Comparison of ENCODE assay signal across 13 mouse cellular contexts in the genomic region with DNA sequence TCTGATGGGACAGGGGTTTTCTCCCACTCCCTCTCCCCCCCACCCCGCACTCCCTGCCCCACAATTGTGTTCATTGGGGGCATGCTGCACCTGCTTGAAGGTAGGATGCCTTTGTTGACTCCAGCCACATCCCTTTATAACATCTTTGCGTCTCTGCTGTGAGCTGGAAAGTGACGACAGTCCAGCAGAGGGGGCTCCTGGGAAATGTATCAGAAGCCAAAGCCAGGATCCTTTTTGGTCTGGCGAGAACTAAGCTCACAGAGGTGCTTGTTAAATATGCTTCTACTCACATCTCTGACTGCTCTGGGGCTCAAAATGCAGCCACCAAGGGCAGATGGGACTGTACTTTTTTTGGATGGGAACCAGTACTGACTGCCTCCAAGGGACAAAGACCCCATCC. TPM values are rescaled to one million over a fixed set of nuclear protein-coding genes. Genes with fewer than 3 reads are reported as not detected.
DNase-seq lines count a peak whose midpoint lies in the region; ATAC-seq and TF ChIP-seq lines count a peak whose summit lies in the region.
"Had no signal": no experiment of that assay in that cellular context is flagged by ENCODE, and none has a peak within 500 bp of the region (broad histone marks: within the 10 kb centered on the region; RNA-seq: fewer than 3 reads in every experiment).

No protein-coding gene starts in this region.

- no peak for TF ChIP-seq EP300 in heart, adult 2 months (IDR thresholded peaks at IDR 0.05; ENCODE audit: insufficient read depth, low read depth, low read length)
- TF ChIP-seq EP300 in liver, embryonic 14.5 days (IDR thresholded peaks at IDR 0.05; ENCODE audit: low read depth), result no peak
- TF ChIP-seq EP300 in MEL (IDR thresholded peaks at IDR 0.05; ENCODE audit: low read depth in 1 of 2, low read length in 2 of 2), result no peak

- H3K27me3 ChIP-seq in heart, adult 2 months (ENCODE audit: control insufficient read depth, insufficient read depth, low read length), result no peaks in the 10 kb centered on the region
- 0 out of 2 replicates have a peak, but pooled peaks cover 4% of the 10 kb centered on the region for H3K27me3 ChIP-seq in heart, embryonic 12.5 days (replicated peaks)
- H3K27me3 ChIP-seq in liver, embryonic 14.5 days (ENCODE audit: control insufficient read depth, insufficient read depth, low read length), result no peaks in the 10 kb centered on the region
- no peaks in the 10 kb centered on the region for H3K27me3 ChIP-seq in liver, embryonic 11.5 days (replicated peaks; ENCODE audit: control insufficient read depth, insufficient read depth, low read length)
- H3K27me3 ChIP-seq in MEL (ENCODE audit: control insufficient read depth in 1 of 2, insufficient read depth in 2 of 2, low read length in 2 of 2), result no peaks in the 10 kb centered on the region
- H3K27me3 ChIP-seq: hindbrain, embryonic 15.5 days had no signal

- TF ChIP-seq POLR2A in heart, adult 2 months (IDR thresholded peaks at IDR 0.05; ENCODE audit: insufficient read depth, low read depth, low read length), result no peak
- TF ChIP-seq POLR2A in MEL (IDR thresholded peaks at IDR 0.05; ENCODE audit: control insufficient read depth in 1 of 2, insufficient read depth in 1 of 2, low read depth in 1 of 2, low read length in 2 of 2, poor library complexity in 1 of 2), result no peak

- H3K9ac ChIP-seq in heart, adult 2 months (ENCODE audit: low read depth, low read length), result no peak overlapping the region
- H3K9ac ChIP-seq in heart, embryonic 12.5 days, result no peak overlapping the region
- no peak overlapping the region for H3K9ac ChIP-seq in liver, embryonic 14.5 days (replicated peaks)
- no peak overlapping the region for H3K9ac ChIP-seq in liver, embryonic 11.5 days (ENCODE audit: low read depth, low read length)
- H3K9ac ChIP-seq in MEL (ENCODE audit: control insufficient read depth, low read depth, low read length, poor library complexity, severe bottlenecking), result no peak overlapping the region
- H3K9ac ChIP-seq: hindbrain, embryonic 15.5 days; liver, embryonic 15.5 days had no signal

- H3K9me3 ChIP-seq in heart, embryonic 12.5 days (replicated peaks), result no peaks in the 10 kb centered on the region
- no peaks in the 10 kb centered on the region for H3K9me3 ChIP-seq in liver, embryonic 14.5 days (ENCODE audit: control insufficient read depth, low read length)
- no peaks in the 10 kb centered on the region for H3K9me3 ChIP-seq in liver, embryonic 11.5 days (ENCODE audit: control insufficient read depth, low read length)
- no peaks in the 10 kb centered on the region for H3K9me3 ChIP-seq in MEL (replicated peaks; ENCODE audit: insufficient read depth, low read length)
- H3K9me3 ChIP-seq: hindbrain, embryonic 15.5 days; liver, embryonic 15.5 days had no signal

- no peaks in the 10 kb centered on the region for H3K4me1 ChIP-seq in heart, adult 2 months (ENCODE audit: control insufficient read depth, insufficient read depth, low read length)
- H3K4me1 ChIP-seq in heart, embryonic 12.5 days (replicated peaks), result no peaks in the 10 kb centered on the region
- H3K4me1 ChIP-seq in liver, embryonic 14.5 days (replicated peaks; ENCODE audit: control insufficient read depth in 2 of 2, insufficient read depth in 2 of 2, low read length in 1 of 2), result peaks cover 30 to 32% of the 10 kb centered on the region in 2 experiments
- peaks cover 21% of the 10 kb centered on the region for H3K4me1 ChIP-seq in liver, embryonic 11.5 days (replicated peaks; ENCODE audit: control insufficient read depth, insufficient read depth, low read length)
- peaks cover 4 to 11% of the 10 kb centered on the region in 2 experiments; a peak in 2 of 4 replicates for H3K4me1 ChIP-seq in MEL (ENCODE audit: control insufficient read depth in 1 of 2, insufficient read depth in 2 of 2, low read length in 2 of 2)
- H3K4me1 ChIP-seq: hindbrain, embryonic 15.5 days had no signal

- no peak overlapping the region for H3K4me3 ChIP-seq in heart, adult 2 months
- H3K4me3 ChIP-seq in heart, embryonic 12.5 days, result no peak overlapping the region
- no peak overlapping the region for H3K4me3 ChIP-seq in liver, embryonic 14.5 days (ENCODE audit: insufficient read depth in 1 of 2, low read depth in 2 of 2, low read length in 2 of 2)
- H3K4me3 ChIP-seq in liver, embryonic 11.5 days (ENCODE audit: low read depth, low read length), result no peak overlapping the region
- no peak overlapping the region for H3K4me3 ChIP-seq in MEL (ENCODE audit: control insufficient read depth in 1 of 2, insufficient read depth in 1 of 2, low read depth in 2 of 2, low read length in 2 of 2)
- H3K4me3 ChIP-seq: hindbrain, embryonic 15.5 days; liver, embryonic 15.5 days had no signal

- H3K27ac ChIP-seq in heart, adult 2 months, result no peak overlapping the region
- H3K27ac ChIP-seq in heart, embryonic 12.5 days (ENCODE audit: poor library complexity, severe bottlenecking), result no peak overlapping the region
- H3K27ac ChIP-seq in liver, embryonic 14.5 days, result no peak overlapping the region
- no peak overlapping the region for H3K27ac ChIP-seq in liver, embryonic 11.5 days (ENCODE audit: low read depth, low read length)
- no peak overlapping the region for H3K27ac ChIP-seq in MEL (ENCODE audit: control insufficient read depth, low read depth, low read length)
- H3K27ac ChIP-seq: hindbrain, embryonic 15.5 days; liver, embryonic 15.5 days had no signal

- DNase-seq in heart, adult 2 months, result no peak
- no peak for DNase-seq in liver, embryonic 14.5 days (ENCODE audit: low read depth in 3 of 3, low spot score in 3 of 3)
- no peak for DNase-seq in liver, embryonic 11.5 days (ENCODE audit: low spot score)
- DNase-seq in 3T3-L1 (ENCODE audit: low read depth, low spot score), result peak; percentile 21
- no peak for DNase-seq in MEL (ENCODE audit: low read depth, low spot score)
- DNase-seq in frontal cortex, postnatal 25 days (ENCODE audit: low spot score in 2 of 2), result no peak
- no peak for DNase-seq in spleen, postnatal 14 days (ENCODE audit: low spot score in 2 of 2)
- DNase-seq: adrenal gland, postnatal 14 days; heart, postnatal 10 days; thymus, adult 2 months had no signal

- 34% methylated on average over 4 of the region's 4 CpGs for WGBS in heart, adult 2 months
- 41% methylated on average over 4 of the region's 4 CpGs for WGBS in heart, embryonic 12.5 days
- 38% methylated on average over 4 of the region's 4 CpGs for WGBS in liver, embryonic 14.5 days (ENCODE audit: insufficient replicate concordance)
- WGBS in liver, embryonic 11.5 days, result 31% methylated on average over 4 of the region's 4 CpGs

- H3K4me2 ChIP-seq in heart, embryonic 12.5 days, result no peak overlapping the region
- no peak overlapping the region for H3K4me2 ChIP-seq in liver, embryonic 14.5 days (ENCODE audit: low read depth)
- H3K4me2 ChIP-seq in liver, embryonic 11.5 days, result no peak overlapping the region
- H3K4me2 ChIP-seq: hindbrain, embryonic 15.5 days; liver, embryonic 15.5 days had no signal

- no peaks in the 10 kb centered on the region for H3K79me2 ChIP-seq in heart, adult 2 months (replicated peaks; ENCODE audit: control insufficient read depth, insufficient read depth, low read length)
- no peaks in the 10 kb centered on the region for H3K79me2 ChIP-seq in MEL (ENCODE audit: control insufficient read depth, insufficient read depth, low read length, poor library complexity)

- ATAC-seq in heart, embryonic 12.5 days (ENCODE audit: insufficient number of reproducible peaks, low FRiP score), result no peak
- no peak for ATAC-seq in liver, embryonic 14.5 days (ENCODE audit: insufficient read depth)
- ATAC-seq in liver, embryonic 11.5 days (replicated peaks; ENCODE audit: low FRiP score), result no peak

- no peak; the same call in 1 of the 2 replicates for TF ChIP-seq RAD21 in MEL (IDR thresholded peaks at IDR 0.05; ENCODE audit: low read depth, low read length)

- peak; percentile 15; the same call in 1 of the 2 replicates for TF ChIP-seq CTCF in heart, adult 2 months (IDR thresholded peaks at IDR 0.05)
- TF ChIP-seq CTCF in liver, embryonic 14.5 days (IDR thresholded peaks at IDR 0.05; ENCODE audit: low read depth), result peak; percentile 37
- peak in 2 of 3 experiments; percentile 18 to 37; a peak in 3 of 6 replicates for TF ChIP-seq CTCF in MEL (IDR thresholded peaks at IDR 0.05 in 2 of 3, conservative IDR thresholded peaks at IDR 0.05 in 1 of 3; ENCODE audit: control insufficient read depth in 1 of 3, insufficient read depth in 1 of 3, low read depth in 2 of 3, low read length in 3 of 3, poor library complexity in 1 of 3, severe bottlenecking in 1 of 3)

- intact Hi-C loops in heart, adult 2 months (cut with DNase I), result no loop called here

- no peaks in the 10 kb centered on the region for H3K36me3 ChIP-seq in heart, adult 2 months (ENCODE audit: control insufficient read depth, insufficient read depth, low read length)
- H3K36me3 ChIP-seq in heart, embryonic 12.5 days, result no peaks in the 10 kb centered on the region
- H3K36me3 ChIP-seq in liver, embryonic 14.5 days (replicated peaks; ENCODE audit: control insufficient read depth, insufficient read depth, low read depth), result no peaks in the 10 kb centered on the region
- H3K36me3 ChIP-seq in liver, embryonic 11.5 days (ENCODE audit: control insufficient read depth, insufficient read depth, low read length), result no peaks in the 10 kb centered on the region
- H3K36me3 ChIP-seq in MEL (ENCODE audit: control insufficient read depth in 1 of 2, insufficient read depth in 2 of 2, low read length in 2 of 2), result no peaks in the 10 kb centered on the region
- H3K36me3 ChIP-seq: hindbrain, embryonic 15.5 days; liver, embryonic 15.5 days had no signal

RNA-seq across cellular contexts. Expression of a gene that starts 21.0 kb away (rescaled TPM):
- 10 to 100 TPM; 45.6 to 49.0 TPM for total RNA-seq in heart, adult 2 months (2021)
- 19.4 and 30.7 TPM in 2 replicates for polyA plus RNA-seq in heart, adult 2 months (2012; rRNA removed)
- 17.1 and 21.1 TPM in 2 replicates for polyA plus RNA-seq in heart, embryonic 12.5 days (2016; fragmentation: Nextera tagmentation; extraction: Ambion mirVana)
- 37.6 and 57.5 TPM in 2 replicates for polyA plus RNA-seq in liver, embryonic 14.5 days (2012; rRNA removed)
- 35.5 and 41.9 TPM in 2 replicates for polyA plus RNA-seq in liver, embryonic 14.5 days (2014; fragmentation: Nextera tagmentation; extraction: Ambion mirVana)
- polyA plus RNA-seq in liver, embryonic 11.5 days (2014; fragmentation: Nextera tagmentation; extraction: Ambion mirVana), result 34.6 and 43.3 TPM in 2 replicates
- total RNA-seq in MEL (2012; rRNA removed), result 101 and 105 TPM in 2 replicates
- polyA plus RNA-seq in MEL (2012; ENCODE audit: insufficient read depth in 1 of 2, insufficient read length in 2 of 2, low read depth in 1 of 2, low replicate concordance in 2 of 2, missing spikeins in 1 of 2), result 100 to 1,000 TPM in 1 of 2 experiments, 10 to 100 TPM in 1; 94.2 to 425 TPM

RNA-seq across cellular contexts. Expression of a gene that starts 58.8 kb away (rescaled TPM):
- 100 to 1,000 TPM in 1 of 2 experiments, 10 to 100 TPM in 1; 93.2 to 133 TPM for total RNA-seq in heart, adult 2 months (2021)
- 29.2 and 57.0 TPM in 2 replicates for polyA plus RNA-seq in heart, adult 2 months (2012; rRNA removed)
- polyA plus RNA-seq in heart, embryonic 12.5 days (2016; fragmentation: Nextera tagmentation; extraction: Ambion mirVana), result 24.1 and 25.9 TPM in 2 replicates
- polyA plus RNA-seq in liver, embryonic 14.5 days (2012; rRNA removed), result 10.3 and 15.1 TPM in 2 replicates
- 8.4 and 9.8 TPM in 2 replicates for polyA plus RNA-seq in liver, embryonic 14.5 days (2014; fragmentation: Nextera tagmentation; extraction: Ambion mirVana)
- polyA plus RNA-seq in liver, embryonic 11.5 days (2014; fragmentation: Nextera tagmentation; extraction: Ambion mirVana), result 12.5 and 13.8 TPM in 2 replicates
- 25.3 and 27.6 TPM in 2 replicates for total RNA-seq in MEL (2012; rRNA removed)
- polyA plus RNA-seq in MEL (2012; ENCODE audit: insufficient read depth in 1 of 2, insufficient read length in 2 of 2, low read depth in 1 of 2, low replicate concordance in 2 of 2, missing spikeins in 1 of 2), result 100 to 1,000 TPM in 1 of 2 experiments, 10 to 100 TPM in 1; 29.9 to 154 TPM
